Mouse (Mus musculus) lung, embryonic 15.5 days (tissue): ENCODE results near the gene Caskin1. TPM values are rescaled to one million over a fixed set of nuclear protein-coding genes. Genes with fewer than 3 reads are reported as not detected.

Experiments used
- polyA plus RNA-seq: library from polyadenylated mRNA; unstranded; fragments of >200 nt; fragmentation: Nextera tagmentation; extraction: Ambion mirVana; gene quantifications from 2 replicates; pipeline ENCODE4 v1.2.1, GENCODE M21; 2015

The Caskin1 gene
- polyA plus RNA-seq, 1 experiment from 2014 or later, result 1.0 TPM

Other genes starting within 250 kb of the Caskin1 start
- 71.7 and 77.0 TPM in 2 replicates for gene Ccnf, start 237.1 kb upstream of the Caskin1 start, polyA plus RNA-seq
- 0.21 and 0.35 TPM in 2 replicates for gene Abca17, start 137.5 kb upstream of the Caskin1 start, polyA plus RNA-seq
- 18.2 and 23.1 TPM in 2 replicates for gene Abca3, start 136.7 kb upstream of the Caskin1 start, polyA plus RNA-seq
- 258 and 262 TPM in 2 replicates for gene Rnps1, start 74.0 kb upstream of the Caskin1 start, polyA plus RNA-seq
- 90.4 and 90.6 TPM in 2 replicates for gene Eci1, start 62.0 kb upstream of the Caskin1 start, polyA plus RNA-seq
- gene Dnase1l2, start 45.5 kb upstream of the Caskin1 start, polyA plus RNA-seq, result 1.9 and 2.0 TPM in 2 replicates
- gene E4f1, start 18.3 kb upstream of the Caskin1 start, polyA plus RNA-seq, result 26.0 and 35.4 TPM in 2 replicates
- 56.2 and 57.4 TPM in 2 replicates for gene Pgp, start 18.2 kb upstream of the Caskin1 start, polyA plus RNA-seq
- not detected in 2 replicates for gene Bricd5, start 14.7 kb upstream of the Caskin1 start, polyA plus RNA-seq
- 31.6 and 34.5 TPM in 2 replicates for gene Mlst8, start 9.5 kb upstream of the Caskin1 start, polyA plus RNA-seq
- 96.7 and 106 TPM in 2 replicates for gene Traf7, start 39.3 kb downstream of the Caskin1 start, polyA plus RNA-seq
- gene Rab26, start 45.6 kb downstream of the Caskin1 start, polyA plus RNA-seq, result 2.3 and 3.3 TPM in 2 replicates
- gene Pkd1, start 61.2 kb downstream of the Caskin1 start, polyA plus RNA-seq, result 24.7 and 30.2 TPM in 2 replicates
- gene Tsc2, start 144.0 kb downstream of the Caskin1 start, polyA plus RNA-seq, result 48.2 and 53.5 TPM in 2 replicates
- gene Nthl1, start 144.1 kb downstream of the Caskin1 start, polyA plus RNA-seq, result 17.2 and 19.6 TPM in 2 replicates
- 87.3 and 92.4 TPM in 2 replicates for gene Slc9a3r2, start 161.7 kb downstream of the Caskin1 start, polyA plus RNA-seq
- 2.1 and 2.3 TPM in 2 replicates for gene Npw, start 169.9 kb downstream of the Caskin1 start, polyA plus RNA-seq
- 21.2 and 22.2 TPM in 2 replicates for gene Zfp598, start 181.1 kb downstream of the Caskin1 start, polyA plus RNA-seq
- 1.0 and 2.0 TPM in 2 replicates for gene Syngr3, start 201.4 kb downstream of the Caskin1 start, polyA plus RNA-seq
- 47.3 and 47.4 TPM in 2 replicates for gene Gfer, start 207.6 kb downstream of the Caskin1 start, polyA plus RNA-seq
- 3.5 and 5.1 TPM in 2 replicates for gene Noxo1, start 207.6 kb downstream of the Caskin1 start, polyA plus RNA-seq
- 81.2 and 85.2 TPM in 2 replicates for gene Tbl3, start 219.1 kb downstream of the Caskin1 start, polyA plus RNA-seq
- 0.18 and 0.21 TPM in 2 replicates for gene Rnf151, start 229.5 kb downstream of the Caskin1 start, polyA plus RNA-seq
- 1,576 and 1,662 TPM in 2 replicates for gene Rps2, start 229.5 kb downstream of the Caskin1 start, polyA plus RNA-seq
- 186 and 193 TPM in 2 replicates for gene Ndufb10, start 235.9 kb downstream of the Caskin1 start, polyA plus RNA-seq
- gene Rpl3l, start 239.2 kb downstream of the Caskin1 start, polyA plus RNA-seq, result 0.18 TPM in 1 of 2 replicates, not detected in the other
- 30.7 and 36.7 TPM in 2 replicates for gene Msrb1, start 248.0 kb downstream of the Caskin1 start, polyA plus RNA-seq